Mouse (Mus musculus): ENCODE data around the gene Vmn2r49.
"Not testable (repeated sequence)": the region's sequence is repeated elsewhere in the genome, so short reads cannot be mapped to it uniquely, and the experiment has no call there.

The Vmn2r49 gene

DNA sequence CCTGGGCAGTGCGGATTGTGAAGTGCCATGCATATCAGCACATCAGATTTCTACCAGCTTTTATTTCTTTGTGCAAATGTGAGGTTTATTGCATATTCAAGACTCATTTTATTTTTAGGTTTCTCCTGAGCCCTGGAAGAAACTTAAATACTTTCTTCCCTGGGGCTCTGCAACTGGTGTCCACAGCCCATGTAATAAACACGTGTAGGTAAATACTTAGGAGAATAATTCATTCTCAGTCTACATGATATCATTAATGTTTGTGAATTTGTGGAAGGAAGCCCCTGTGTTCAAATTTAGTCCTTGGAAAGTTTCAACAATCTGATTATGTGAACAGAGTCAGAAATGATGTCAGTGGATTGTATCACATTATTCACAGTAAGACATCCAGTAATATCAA is at the start of gene Vmn2r49:
Gene Vmn2r49 (minus strand): TSS at position 101 of the 400 bp plus-strand sequence.
- DNase-seq: not testable (repeated sequence)

DNA sequence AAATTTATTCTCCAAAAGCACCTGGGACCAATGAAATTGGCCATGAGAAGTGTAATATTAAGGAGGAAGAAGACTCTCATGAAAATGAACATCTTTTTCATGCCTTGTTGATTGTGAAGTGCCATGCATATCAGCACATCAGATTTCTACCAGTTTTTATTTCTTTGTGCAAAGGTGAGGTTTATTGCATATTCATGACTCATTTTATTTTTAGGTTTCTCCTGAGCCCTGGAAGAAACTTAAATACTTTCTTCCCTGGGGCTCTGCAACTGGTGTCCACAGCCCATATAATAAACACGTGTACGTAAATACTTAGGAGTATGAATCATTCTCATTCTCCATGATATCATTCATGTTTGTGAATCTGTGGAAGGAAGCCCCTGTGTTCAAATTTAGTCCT is 38.6 kb downstream of the Vmn2r49 start, which contains the start of gene Vmn2r48:
Gene Vmn2r48 (minus strand): TSS at position 101 of the 400 bp plus-strand sequence.
- DNase-seq: not testable (repeated sequence)
